Mouse (Mus musculus) embryo, embryonic 10 days (tissue): Measurements from ENCODE around the gene Col4a3.

Source experiments
- DNase-seq: peaks from one replicate; pipeline ENCODE4 v3.0.0-alpha.2; 2015; ENCODE audit warnings: low spot score

Col4a3 gene

DNA sequence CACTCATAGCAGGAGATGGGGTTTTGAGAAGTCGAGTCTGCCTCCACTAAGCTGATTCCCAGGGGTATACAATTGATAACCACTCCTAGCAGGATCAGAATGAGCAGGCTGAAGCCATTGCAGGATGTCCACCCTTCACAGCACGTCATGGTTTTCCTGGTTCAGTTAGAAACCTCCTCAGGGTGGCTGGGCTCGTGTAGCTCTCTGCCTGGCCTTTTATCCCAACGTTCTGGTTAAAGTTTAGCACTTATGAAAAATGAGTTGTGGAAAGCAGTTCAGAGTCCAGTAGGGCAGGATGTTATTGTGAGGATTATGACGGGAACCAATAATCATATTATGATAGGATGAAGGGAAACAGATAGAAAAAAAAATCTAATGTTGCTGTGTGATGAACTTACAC, 181.5 kb downstream of the Col4a3 start, which contains the start of gene Tm4sf20:
Gene Tm4sf20, minus strand, starts transcription at position 193 of the 400 bp plus-strand sequence.
- no peak for DNase-seq

DNA sequence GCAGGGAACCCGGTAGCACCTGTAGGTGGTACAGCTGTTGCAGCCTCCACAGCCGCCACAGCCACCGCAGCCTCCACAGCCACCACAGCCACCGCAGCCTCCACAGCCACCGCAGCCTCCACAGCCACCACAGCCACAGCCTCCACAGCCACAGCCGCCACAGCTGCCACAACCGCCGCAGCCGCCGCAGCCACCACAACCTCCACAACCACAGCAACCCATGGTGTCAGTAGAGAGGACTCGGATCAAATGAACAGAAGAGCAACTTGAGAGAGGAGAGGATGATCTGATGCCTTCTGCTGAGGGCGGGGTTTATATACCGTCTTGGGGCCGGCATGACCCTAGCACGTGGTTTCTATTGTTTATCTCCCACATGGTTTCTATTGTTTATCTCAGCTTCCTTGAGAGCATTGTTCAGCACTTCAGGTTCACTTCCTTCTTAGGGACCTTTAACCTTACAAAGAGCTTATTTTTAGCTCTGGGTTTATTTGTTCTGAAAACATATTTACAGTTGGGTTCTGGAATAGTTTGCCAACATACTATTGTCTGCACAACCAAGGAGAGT, 184.4 kb downstream of the Col4a3 start, which contains the start of gene Gm47791:
Gene Gm47791, minus strand, starts transcription at position 222 of the 565 bp plus-strand sequence.
- DNase-seq, result no peak
